Mouse (Mus musculus): ENCODE results near the gene Olfr721-ps1. TPM values are rescaled to one million over a fixed set of nuclear protein-coding genes. Genes with fewer than 3 reads are reported as not detected.

The Olfr721-ps1 gene
- polyA plus RNA-seq, 1 experiment from 2014 or later = not detected

- H3K4me2 ChIP-seq = no peak overlapping the region
- H3K27me3 ChIP-seq (ENCODE audit: control insufficient read depth, insufficient read depth, low read length) = no peaks in the 10 kb centered on the region
- no peaks in the 10 kb centered on the region for H3K9me3 ChIP-seq (ENCODE audit: control insufficient read depth, low read length)
- H3K36me3 ChIP-seq (ENCODE audit: control insufficient read depth, insufficient read depth, low read length) = no peaks in the 10 kb centered on the region
- no peaks in the 10 kb centered on the region for H3K4me1 ChIP-seq (ENCODE audit: control insufficient read depth, insufficient read depth, low read length)
- ATAC-seq (ENCODE audit: low FRiP score) (no peak), DNase-seq (ENCODE audit: low spot score, missing footprints) (no peak)
- WGBS = 78% methylated on average over 3 of the region's 3 CpGs
- H3K4me3 ChIP-seq (ENCODE audit: low read depth, low read length) = no peak overlapping the region
- no peak overlapping the region for H3K27ac ChIP-seq (ENCODE audit: low read depth, low read length)
- H3K9ac ChIP-seq (ENCODE audit: low read length) = no peak overlapping the region
Measured at GRCm38 (mm10) chr14:14436078-14436658, 35.1 kb downstream of the Olfr721-ps1 start.

Other genes with a start within 250 kb of the Olfr721-ps1 start
- gene Olfr720, start 214.5 kb upstream of the Olfr721-ps1 start, polyA plus RNA-seq (2014; fragmentation: Nextera tagmentation; extraction: Ambion mirVana) = not detected in 2 replicates
- gene Olfr31, start 78.5 kb upstream of the Olfr721-ps1 start, polyA plus RNA-seq (2014; fragmentation: Nextera tagmentation; extraction: Ambion mirVana) = not detected in 2 replicates
- gene Il3ra, start 55.0 kb upstream of the Olfr721-ps1 start, polyA plus RNA-seq (2014; fragmentation: Nextera tagmentation; extraction: Ambion mirVana) = 2.4 and 2.7 TPM in 2 replicates